Mouse (Mus musculus): Measurements from ENCODE around the gene Aven. TPM values are rescaled to one million over a fixed set of nuclear protein-coding genes. Genes with fewer than 3 reads are reported as not detected.
"Not testable (repeated sequence)": the region's sequence is repeated elsewhere in the genome, so short reads cannot be mapped to it uniquely, and the experiment has no call there.

Gene Aven
- total RNA-seq (2021): 10 to 100 TPM; 16.9 to 18.4 TPM
- polyA plus RNA-seq (2012; rRNA removed): 5.8 and 10.5 TPM in 2 replicates
- long read RNA-seq, full-length matches to known transcripts: 14 of 15 reads
- long read RNA-seq, partial matches to known transcripts: 0 of 15 reads
- long read RNA-seq, other reads (novel, unspliced or antisense): 1 of 15 reads

DNA sequence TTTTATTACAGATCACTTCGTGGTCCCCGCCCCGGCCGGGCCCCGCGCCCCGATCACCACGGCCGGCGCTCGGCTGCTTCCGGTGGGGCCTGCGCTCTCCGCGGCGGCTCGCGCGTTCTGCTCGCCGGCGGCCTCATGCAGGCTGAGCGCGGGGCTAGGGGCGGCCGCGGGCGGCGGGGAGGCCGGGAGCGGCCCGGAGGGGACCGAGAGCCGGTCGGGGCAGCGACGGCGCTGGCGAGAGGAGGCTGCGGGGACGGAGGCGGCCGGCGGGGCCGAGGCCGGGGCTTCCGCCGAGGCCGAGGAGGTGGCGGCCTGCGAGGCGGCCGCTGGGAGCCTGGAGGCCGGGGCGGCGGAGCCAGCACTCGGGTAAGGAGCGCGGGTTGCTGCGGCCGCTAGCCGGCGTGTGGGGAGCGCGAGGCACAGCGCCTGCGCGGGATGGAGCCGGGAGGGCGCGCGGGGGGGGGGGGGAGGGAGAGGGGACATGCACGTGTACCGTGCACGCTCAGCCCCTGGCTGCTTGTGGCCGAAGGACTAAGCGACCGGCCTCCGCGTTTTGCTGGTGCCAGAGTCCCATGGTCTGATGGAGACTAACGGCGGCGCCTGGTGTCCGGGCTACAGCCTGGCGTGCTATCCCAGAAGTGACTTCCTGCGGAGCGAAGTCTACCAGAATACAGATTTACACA, at the start of gene Aven:
TSS of gene Aven (plus strand) at position 109 of the 683 bp plus-strand sequence.
- H3K4me3 ChIP-seq: peak within 1 kb of the TSS; percentile 48
- H3K36me3 ChIP-seq (ENCODE audit: control insufficient read depth, insufficient read depth, low read length): peaks cover 1% of the 10 kb centered on the region; the same call in 1 of the 2 replicates
- no peaks in the 10 kb centered on the region for H3K79me2 ChIP-seq (replicated peaks; ENCODE audit: control insufficient read depth, insufficient read depth, low read length)
- TF ChIP-seq CTCF (IDR thresholded peaks at IDR 0.05): peak; percentile 47
- TF ChIP-seq EP300 (IDR thresholded peaks at IDR 0.05; ENCODE audit: insufficient read depth, low read depth, low read length): 0 out of 2 replicates have a peak, but pooled peaks have one; percentile 12
- peak; percentile 73; the same call in 1 of the 2 replicates for TF ChIP-seq POLR2A (IDR thresholded peaks at IDR 0.05; ENCODE audit: insufficient read depth, low read depth, low read length)
- intact Hi-C loops (cut with DNase I): loop anchor here (2.0 kb wide), 2 partner anchors 38 to 254 kb away; partner anchors contain the start of genes Emc7 and Lpcat4
- under 1% methylated on average over 83 of the region's 87 CpGs for WGBS
- H3K4me1 ChIP-seq (ENCODE audit: control insufficient read depth, insufficient read depth, low read length): peaks cover 2% of the 10 kb centered on the region; the same call in 1 of the 2 replicates
- no peaks in the 10 kb centered on the region for H3K27me3 ChIP-seq (ENCODE audit: control insufficient read depth, insufficient read depth, low read length)
- H3K9ac ChIP-seq (ENCODE audit: low read depth, low read length): peak within 1 kb of the TSS; percentile 98
- peak within 1 kb of the TSS; percentile 90 for H3K27ac ChIP-seq
- peak; percentile 92 to 93 for DNase-seq

DNA sequence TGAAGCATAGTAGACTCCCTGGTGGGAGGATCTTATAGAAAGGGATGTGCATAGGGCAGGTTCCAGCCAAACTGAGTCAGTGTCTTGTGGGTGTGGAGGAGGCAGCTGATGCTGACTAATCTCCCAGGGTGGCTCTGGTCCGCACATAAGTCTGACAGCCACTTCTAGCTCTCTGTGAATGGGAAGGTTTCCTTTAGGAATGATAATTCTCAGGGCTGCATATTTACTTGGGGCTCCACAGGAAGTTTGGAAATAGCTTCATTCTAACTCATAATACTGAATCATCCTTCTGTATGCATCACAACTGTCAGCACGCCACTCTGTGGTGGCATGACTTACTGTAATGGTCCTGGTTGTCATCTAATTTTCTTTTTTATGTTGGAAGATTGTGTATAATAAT, 49.3 kb upstream of the Aven start:
- intact Hi-C loops (cut with DNase I): no loop called here

DNA sequence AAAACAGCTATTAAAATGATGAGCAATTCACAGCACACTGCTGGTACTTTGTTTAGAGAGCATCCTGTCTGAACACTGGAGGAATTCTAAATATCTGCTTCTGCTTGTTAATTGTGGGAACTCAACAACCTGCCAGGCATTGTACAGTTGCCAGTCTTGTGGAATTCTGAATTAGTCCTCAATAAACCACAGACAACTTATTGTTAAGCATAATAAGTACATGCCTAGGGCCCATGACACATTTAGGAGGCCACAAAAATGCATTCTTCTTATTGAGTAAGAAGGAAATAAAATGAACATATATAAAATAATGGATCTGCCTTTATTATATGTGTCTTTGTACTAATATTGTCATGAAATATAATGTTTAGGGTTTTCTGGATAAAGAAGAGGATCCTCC, 47.3 kb upstream of the Aven start:
- Histone ChIP-seq H3K36me3 (ENCODE audit: control insufficient read depth, insufficient read depth, low read length) (no peaks in the 10 kb centered on the region), H3K27ac (no peak overlapping the region), H3K27me3 (ENCODE audit: control insufficient read depth, insufficient read depth, low read length) (no peaks in the 10 kb centered on the region), H3K4me1 (ENCODE audit: control insufficient read depth, insufficient read depth, low read length) (no peaks in the 10 kb centered on the region), H3K79me2 (replicated peaks; ENCODE audit: control insufficient read depth, insufficient read depth, low read length) (no peaks in the 10 kb centered on the region), H3K9ac (ENCODE audit: low read depth, low read length) (no peak overlapping the region), H3K4me3 (no peak overlapping the region)
- TF ChIP-seq EP300 (IDR thresholded peaks at IDR 0.05; ENCODE audit: insufficient read depth, low read depth, low read length): no peak
- no peak for TF ChIP-seq CTCF (IDR thresholded peaks at IDR 0.05)
- no peak for TF ChIP-seq POLR2A (IDR thresholded peaks at IDR 0.05; ENCODE audit: insufficient read depth, low read depth, low read length)
- intact Hi-C loops (cut with DNase I): no loop called here
- no peak for DNase-seq

More for the DNA sequence above, 49.3 kb upstream of the Aven start:
- TF ChIP-seq EP300 (IDR thresholded peaks at IDR 0.05; ENCODE audit: insufficient read depth, low read depth, low read length) (no peak), POLR2A (IDR thresholded peaks at IDR 0.05; ENCODE audit: insufficient read depth, low read depth, low read length) (no peak), CTCF (IDR thresholded peaks at IDR 0.05) (no peak)
- no peak for DNase-seq
- WGBS: 36% methylated on average over 2 of the region's 2 CpGs
- no peaks in the 10 kb centered on the region for H3K4me1 ChIP-seq (ENCODE audit: control insufficient read depth, insufficient read depth, low read length)
- H3K4me3 ChIP-seq: no peak overlapping the region
- no peak overlapping the region for H3K27ac ChIP-seq
- H3K36me3 ChIP-seq (ENCODE audit: control insufficient read depth, insufficient read depth, low read length): no peaks in the 10 kb centered on the region
- no peaks in the 10 kb centered on the region for H3K79me2 ChIP-seq (replicated peaks; ENCODE audit: control insufficient read depth, insufficient read depth, low read length)
- no peak overlapping the region for H3K9ac ChIP-seq (ENCODE audit: low read depth, low read length)
- H3K27me3 ChIP-seq (ENCODE audit: control insufficient read depth, insufficient read depth, low read length): no peaks in the 10 kb centered on the region

DNA sequence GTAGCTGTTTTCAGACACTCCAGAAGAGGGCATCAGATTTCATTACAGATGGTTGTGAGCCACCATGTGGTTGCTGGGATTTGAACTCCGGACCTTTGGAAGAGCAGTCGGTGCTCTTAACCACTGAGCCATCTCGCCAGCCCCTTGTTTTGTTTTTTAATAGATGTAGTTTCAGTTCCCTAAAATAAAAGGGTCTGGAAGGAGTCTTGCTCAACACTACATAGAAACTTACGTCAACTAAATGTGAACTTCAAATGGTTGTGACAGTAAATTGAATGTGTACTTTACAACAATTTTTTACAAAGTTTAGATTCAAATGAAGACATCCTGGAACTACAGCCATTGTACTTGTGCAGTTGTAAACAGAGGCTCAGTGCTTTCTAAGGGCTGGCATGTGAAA, 44.7 kb upstream of the Aven start:
- H3K4me1 ChIP-seq (ENCODE audit: control insufficient read depth, insufficient read depth, low read length); H3K4me3 ChIP-seq; H3K79me2 ChIP-seq (replicated peaks; ENCODE audit: control insufficient read depth, insufficient read depth, low read length); H3K9ac ChIP-seq (ENCODE audit: low read depth, low read length); H3K27me3 ChIP-seq (ENCODE audit: control insufficient read depth, insufficient read depth, low read length); intact Hi-C loops (cut with DNase I); DNase-seq; H3K36me3 ChIP-seq (ENCODE audit: control insufficient read depth, insufficient read depth, low read length); H3K27ac ChIP-seq: not testable (repeated sequence)
- WGBS: 70% methylated on average over 4 of the region's 4 CpGs

DNA sequence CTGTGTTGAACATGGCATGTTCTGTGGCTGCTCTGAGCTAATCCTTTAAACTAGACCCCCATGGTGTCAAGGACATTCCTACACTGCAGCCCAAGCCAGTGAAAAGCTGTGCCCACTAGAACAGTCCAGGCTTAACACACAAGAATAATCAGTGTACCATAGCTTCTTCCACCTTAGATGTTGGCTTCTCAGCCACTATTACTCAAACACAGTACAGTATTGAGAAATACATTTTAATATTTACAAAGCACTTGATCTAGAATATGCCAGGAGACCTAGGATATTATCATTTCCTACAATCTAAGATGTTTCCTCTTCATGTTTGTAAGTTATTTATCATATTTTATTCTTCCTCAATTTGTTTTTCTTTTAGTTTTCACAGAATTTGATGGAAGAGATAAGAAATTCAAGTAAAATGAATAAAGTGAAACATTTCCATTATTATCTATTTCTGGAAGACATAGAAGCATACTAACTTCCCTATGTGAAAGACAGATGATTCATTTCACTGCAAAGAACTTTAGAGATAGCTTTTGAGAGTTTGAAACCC, 44.2 kb upstream of the Aven start:
- Histone ChIP-seq H3K79me2 (replicated peaks; ENCODE audit: control insufficient read depth, insufficient read depth, low read length) (no peaks in the 10 kb centered on the region), H3K4me1 (ENCODE audit: control insufficient read depth, insufficient read depth, low read length) (no peaks in the 10 kb centered on the region), H3K27ac (no peak overlapping the region), H3K9ac (ENCODE audit: low read depth, low read length) (no peak overlapping the region), H3K36me3 (ENCODE audit: control insufficient read depth, insufficient read depth, low read length) (no peaks in the 10 kb centered on the region), H3K27me3 (ENCODE audit: control insufficient read depth, insufficient read depth, low read length) (no peaks in the 10 kb centered on the region), H3K4me3 (no peak overlapping the region)
- no peak for TF ChIP-seq CTCF (IDR thresholded peaks at IDR 0.05)
- TF ChIP-seq EP300 (IDR thresholded peaks at IDR 0.05; ENCODE audit: insufficient read depth, low read depth, low read length): no peak
- TF ChIP-seq POLR2A (IDR thresholded peaks at IDR 0.05; ENCODE audit: insufficient read depth, low read depth, low read length): no peak
- intact Hi-C loops (cut with DNase I): no loop called here
- no peak for DNase-seq
